Mouse (Mus musculus): ENCODE data around the gene Pitpnm1. TPM values are rescaled to one million over a fixed set of nuclear protein-coding genes. Genes with fewer than 3 reads are reported as not detected.
A peak's percentile ranks its signal among the peaks of the same experiment; 100 is the strongest.
"Not testable (repeated sequence)": the region's sequence is repeated elsewhere in the genome, so short reads cannot be mapped to it uniquely, and the experiment has no call there.

Gene Pitpnm1
- polyA plus RNA-seq, 1 experiment from 2014 or later = 18.9 TPM

- ATAC-seq (no peak), DNase-seq (ENCODE audit: low spot score) (no peak)
- H3K27ac ChIP-seq (ENCODE audit: low read length) = no peak overlapping the region
- no peak overlapping the region for H3K9ac ChIP-seq (replicated peaks; ENCODE audit: low read depth)
- H3K9me3 ChIP-seq (ENCODE audit: low read length) = no peaks in the 10 kb centered on the region
- no peaks in the 10 kb centered on the region for H3K4me1 ChIP-seq (ENCODE audit: insufficient read depth, low read depth, low read length)
- H3K27me3 ChIP-seq (replicated peaks; ENCODE audit: insufficient read depth, low read length) = no peaks in the 10 kb centered on the region
- H3K36me3 ChIP-seq (ENCODE audit: insufficient read depth, low read length) = peaks cover 17% of the 10 kb centered on the region; the same call in 1 of the 2 replicates
- H3K4me2 ChIP-seq (replicated peaks; ENCODE audit: low read depth, low read length) = no peak overlapping the region
- WGBS = 78% methylated on average over 4 of the region's 4 CpGs
- TF ChIP-seq EP300 (IDR thresholded peaks at IDR 0.05) = no peak
- no peak for TF ChIP-seq CTCF (IDR thresholded peaks at IDR 0.05)
- H3K4me3 ChIP-seq (ENCODE audit: low read depth, low read length) = no peak overlapping the region
Observed at GRCm38 (mm10) chr19:4134354-4134753, 34.6 kb downstream of the Pitpnm1 start.

- WGBS = 77% methylated on average over 6 of the region's 6 CpGs
- DNase-seq (ENCODE audit: low spot score); ATAC-seq: not testable (repeated sequence)
Observed at GRCm38 (mm10) chr19:4135229-4135962, 35.6 kb downstream of the Pitpnm1 start.

GRCm38 (mm10) chr19:4135963-4136345 lies 36.2 kb downstream of the Pitpnm1 start:
- not testable (repeated sequence) for H3K4me2 ChIP-seq (replicated peaks; ENCODE audit: low read depth, low read length); DNase-seq (ENCODE audit: low spot score); H3K4me1 ChIP-seq (ENCODE audit: insufficient read depth, low read depth, low read length); H3K9ac ChIP-seq (replicated peaks; ENCODE audit: low read depth); H3K9me3 ChIP-seq (ENCODE audit: low read length); H3K27me3 ChIP-seq (replicated peaks; ENCODE audit: insufficient read depth, low read length); H3K4me3 ChIP-seq (ENCODE audit: low read depth, low read length); H3K27ac ChIP-seq (ENCODE audit: low read length)
- 20% methylated on average over 7 of the region's 8 CpGs for WGBS
- ATAC-seq = peak; percentile 54; the same call in 1 of the 2 replicates
- H3K36me3 ChIP-seq (ENCODE audit: insufficient read depth, low read length) = peaks cover 14% of the 10 kb centered on the region; the same call in 1 of the 2 replicates
- TF ChIP-seq CTCF (IDR thresholded peaks at IDR 0.05) = peak; percentile 61

More at GRCm38 (mm10) chr19:4135229-4135962, 35.6 kb downstream of the Pitpnm1 start:
- not testable (repeated sequence) for H3K27me3 ChIP-seq (replicated peaks; ENCODE audit: insufficient read depth, low read length); H3K4me1 ChIP-seq (ENCODE audit: insufficient read depth, low read depth, low read length); H3K27ac ChIP-seq (ENCODE audit: low read length); H3K4me3 ChIP-seq (ENCODE audit: low read depth, low read length); H3K9me3 ChIP-seq (ENCODE audit: low read length); H3K4me2 ChIP-seq (replicated peaks; ENCODE audit: low read depth, low read length); H3K9ac ChIP-seq (replicated peaks; ENCODE audit: low read depth)
- peaks cover 14% of the 10 kb centered on the region; the same call in 1 of the 2 replicates for H3K36me3 ChIP-seq (ENCODE audit: insufficient read depth, low read length)

- DNase-seq (ENCODE audit: low spot score) (no peak), ATAC-seq (no peak)
- Histone ChIP-seq H3K36me3 (ENCODE audit: insufficient read depth, low read length) (peaks cover 9% of the 10 kb centered on the region; the same call in 1 of the 2 replicates), H3K27ac (ENCODE audit: low read length) (no peak overlapping the region), H3K9me3 (ENCODE audit: low read length) (no peaks in the 10 kb centered on the region), H3K9ac (replicated peaks; ENCODE audit: low read depth) (no peak overlapping the region), H3K4me3 (ENCODE audit: low read depth, low read length) (no peak overlapping the region), H3K4me1 (ENCODE audit: insufficient read depth, low read depth, low read length) (no peaks in the 10 kb centered on the region), H3K27me3 (replicated peaks; ENCODE audit: insufficient read depth, low read length) (no peaks in the 10 kb centered on the region), H3K4me2 (replicated peaks; ENCODE audit: low read depth, low read length) (no peak overlapping the region)
- no peak for TF ChIP-seq EP300 (IDR thresholded peaks at IDR 0.05)
- TF ChIP-seq CTCF (IDR thresholded peaks at IDR 0.05) = peak; percentile 37
- WGBS = 76% methylated on average over 5 of the region's 5 CpGs
Observed at GRCm38 (mm10) chr19:4136463-4136862, 36.7 kb downstream of the Pitpnm1 start.

GRCm38 (mm10) chr19:4137913-4138312 lies 38.1 kb downstream of the Pitpnm1 start:
- Histone ChIP-seq H3K4me2 (replicated peaks; ENCODE audit: low read depth, low read length) (no peak overlapping the region), H3K4me1 (ENCODE audit: insufficient read depth, low read depth, low read length) (no peaks in the 10 kb centered on the region), H3K36me3 (ENCODE audit: insufficient read depth, low read length) (no peaks in the 10 kb centered on the region), H3K9me3 (ENCODE audit: low read length) (no peaks in the 10 kb centered on the region), H3K4me3 (ENCODE audit: low read depth, low read length) (no peak overlapping the region), H3K27me3 (replicated peaks; ENCODE audit: insufficient read depth, low read length) (no peaks in the 10 kb centered on the region), H3K9ac (replicated peaks; ENCODE audit: low read depth) (no peak overlapping the region), H3K27ac (ENCODE audit: low read length) (no peak overlapping the region)
- ATAC-seq (no peak), DNase-seq (ENCODE audit: low spot score) (no peak)
- TF ChIP-seq CTCF (IDR thresholded peaks at IDR 0.05) (no peak), EP300 (IDR thresholded peaks at IDR 0.05) (no peak)
- WGBS = 73% methylated on average over 5 of the region's 5 CpGs

GRCm38 (mm10) chr19:4139446-4139845 lies 39.6 kb downstream of the Pitpnm1 start, which contains the start of gene Gpr152:
Gene Gpr152, plus strand, starts transcription at chr19:4139787.
- 87% methylated on average over 2 of the region's 2 CpGs for WGBS
- ATAC-seq (no peak), DNase-seq (ENCODE audit: low spot score) (no peak)
- no peak within 1 kb of the TSS for H3K9ac ChIP-seq (replicated peaks; ENCODE audit: low read depth)
- no peaks in the 10 kb centered on the region for H3K27me3 ChIP-seq (replicated peaks; ENCODE audit: insufficient read depth, low read length)
- no peak within 1 kb of the TSS for H3K27ac ChIP-seq (ENCODE audit: low read length)
- no peaks in the 10 kb centered on the region for H3K36me3 ChIP-seq (ENCODE audit: insufficient read depth, low read length)
- no peaks in the 10 kb centered on the region for H3K4me1 ChIP-seq (ENCODE audit: insufficient read depth, low read depth, low read length)
- no peaks in the 10 kb centered on the region for H3K9me3 ChIP-seq (ENCODE audit: low read length)
- TF ChIP-seq EP300 (IDR thresholded peaks at IDR 0.05) (no peak), CTCF (IDR thresholded peaks at IDR 0.05) (no peak)
- H3K4me2 ChIP-seq (replicated peaks; ENCODE audit: low read depth, low read length) = no peak within 1 kb of the TSS
- no peak within 1 kb of the TSS for H3K4me3 ChIP-seq (ENCODE audit: low read depth, low read length)

Data from lung, postnatal 0 days (tissue).